Mouse (Mus musculus): ENCODE results near the gene Rusc1. TPM values are rescaled to one million over a fixed set of nuclear protein-coding genes. Genes with fewer than 3 reads are reported as not detected.

Gene Rusc1
- polyA plus RNA-seq, 1 experiment from 2014 or later: 23.9 TPM

DNA sequence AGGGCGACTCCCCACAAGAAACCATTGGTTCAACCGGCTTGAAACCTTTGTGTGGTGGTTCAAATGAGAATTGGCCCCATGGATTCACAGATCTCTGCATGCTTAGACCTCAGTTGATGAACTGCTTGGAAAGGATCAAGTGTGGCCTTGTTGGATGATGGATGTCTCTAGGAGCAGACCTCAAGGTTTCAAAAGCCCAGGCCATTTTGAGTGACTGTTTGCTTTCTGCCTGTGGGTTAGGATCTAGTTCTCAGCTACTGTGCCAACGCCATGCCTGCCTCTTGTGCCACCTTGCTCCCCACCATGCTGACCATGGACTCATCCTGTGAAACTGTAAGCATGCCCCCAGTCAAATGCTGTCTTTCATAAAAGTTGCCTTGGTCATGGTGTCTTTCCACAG lies 32.9 kb upstream of the Rusc1 start:
- Histone ChIP-seq H3K27me3 (ENCODE audit: control insufficient read depth, insufficient read depth, low read length) (no peaks in the 10 kb centered on the region), H3K27ac (ENCODE audit: low read depth, low read length) (no peak overlapping the region), H3K4me2 (ENCODE audit: low read depth, low read length, severe bottlenecking) (no peak overlapping the region), H3K9me3 (ENCODE audit: control insufficient read depth, low read length) (no peaks in the 10 kb centered on the region), H3K4me1 (replicated peaks; ENCODE audit: control insufficient read depth, insufficient read depth, low read length) (no peaks in the 10 kb centered on the region), H3K9ac (ENCODE audit: low read length) (no peak overlapping the region), H3K36me3 (ENCODE audit: control insufficient read depth, insufficient read depth, low read length) (no peaks in the 10 kb centered on the region), H3K4me3 (ENCODE audit: low read depth, low read length) (no peak overlapping the region)
- no peak for DNase-seq (ENCODE audit: low spot score)
- WGBS: 85% methylated on average over 3 of the region's 3 CpGs
- ATAC-seq (replicated peaks; ENCODE audit: low FRiP score): no peak

DNA sequence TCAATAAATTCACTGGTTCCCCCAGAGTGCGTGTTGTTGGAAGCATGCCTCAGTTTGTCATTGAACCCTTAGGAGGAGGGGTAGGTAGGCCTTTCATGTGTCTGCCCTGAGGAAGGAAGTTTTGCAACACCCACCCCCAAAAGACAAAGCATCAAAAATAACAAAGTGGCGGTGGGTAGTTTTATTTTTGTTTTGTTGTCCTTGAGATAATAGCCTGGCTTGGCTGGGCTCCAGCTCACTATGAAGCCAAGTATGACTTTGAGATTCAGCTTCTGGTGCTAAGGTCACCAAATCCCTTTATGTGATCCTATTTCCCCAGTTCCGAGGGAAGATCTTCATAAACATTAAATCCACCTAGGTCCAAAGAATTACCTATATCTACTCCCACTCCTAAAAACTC lies 31.1 kb upstream of the Rusc1 start:
- Histone ChIP-seq H3K27ac (ENCODE audit: low read depth, low read length) (no peak overlapping the region), H3K27me3 (ENCODE audit: control insufficient read depth, insufficient read depth, low read length) (no peaks in the 10 kb centered on the region), H3K9ac (ENCODE audit: low read length) (no peak overlapping the region), H3K4me1 (replicated peaks; ENCODE audit: control insufficient read depth, insufficient read depth, low read length) (no peaks in the 10 kb centered on the region), H3K36me3 (ENCODE audit: control insufficient read depth, insufficient read depth, low read length) (no peaks in the 10 kb centered on the region), H3K4me2 (ENCODE audit: low read depth, low read length, severe bottlenecking) (no peak overlapping the region), H3K4me3 (ENCODE audit: low read depth, low read length) (no peak overlapping the region), H3K9me3 (ENCODE audit: control insufficient read depth, low read length) (no peaks in the 10 kb centered on the region)
- ATAC-seq (replicated peaks; ENCODE audit: low FRiP score): no peak
- no peak for DNase-seq (ENCODE audit: low spot score)
- 86% methylated on average over 3 of the region's 3 CpGs for WGBS

DNA sequence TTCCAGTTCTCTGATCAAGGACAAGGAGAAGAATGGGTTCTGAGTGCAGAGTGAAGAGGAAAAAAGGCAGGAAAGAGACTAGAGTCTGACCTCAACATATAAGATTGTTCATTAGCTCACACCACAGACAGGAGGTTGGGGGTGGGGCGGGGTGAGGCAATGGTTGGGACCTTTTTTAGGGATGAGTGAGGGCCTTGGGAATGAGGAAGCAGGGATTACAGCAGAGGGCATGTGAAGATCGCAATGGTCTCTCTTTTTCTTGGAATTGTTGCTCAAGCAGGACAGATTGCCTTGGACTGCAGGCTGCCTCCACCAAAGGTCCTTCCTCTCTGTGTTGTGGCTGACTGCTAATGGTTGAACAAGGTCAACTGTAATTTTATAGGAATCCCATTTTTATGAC lies 30.2 kb upstream of the Rusc1 start:
- Histone ChIP-seq H3K4me1 (replicated peaks; ENCODE audit: control insufficient read depth, insufficient read depth, low read length) (no peaks in the 10 kb centered on the region), H3K4me3 (ENCODE audit: low read depth, low read length) (no peak overlapping the region), H3K9me3 (ENCODE audit: control insufficient read depth, low read length) (no peaks in the 10 kb centered on the region), H3K36me3 (ENCODE audit: control insufficient read depth, insufficient read depth, low read length) (no peaks in the 10 kb centered on the region), H3K27ac (ENCODE audit: low read depth, low read length) (no peak overlapping the region), H3K9ac (ENCODE audit: low read length) (no peak overlapping the region), H3K27me3 (ENCODE audit: control insufficient read depth, insufficient read depth, low read length) (no peaks in the 10 kb centered on the region), H3K4me2 (ENCODE audit: low read depth, low read length, severe bottlenecking) (no peak overlapping the region)
- no peak for DNase-seq (ENCODE audit: low spot score)
- WGBS: 84% methylated on average over 2 of the region's 2 CpGs
- ATAC-seq (replicated peaks; ENCODE audit: low FRiP score): no peak

DNA sequence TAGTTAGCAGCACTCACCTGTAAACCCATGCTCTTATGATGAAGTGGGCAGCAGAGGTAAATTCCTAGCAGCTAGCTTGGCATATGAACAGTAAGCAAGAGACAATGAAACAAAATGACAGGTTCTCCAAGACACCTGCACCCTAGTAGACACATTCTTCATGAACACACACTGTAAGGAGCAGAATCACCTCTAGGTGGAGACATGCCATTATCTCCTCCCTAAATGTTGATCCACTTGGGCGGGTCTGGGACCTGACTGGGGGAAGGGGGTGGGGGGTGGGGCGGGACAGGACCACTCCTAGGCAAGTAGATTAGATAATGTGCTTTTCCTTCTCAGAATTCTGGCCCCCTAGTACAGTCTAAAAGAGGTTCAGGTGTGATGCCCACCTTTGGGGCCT lies 22.4 kb upstream of the Rusc1 start:
- 5% methylated on average over 2 of the region's 2 CpGs for WGBS
- DNase-seq (ENCODE audit: low spot score): no peak
- Histone ChIP-seq H3K27ac (ENCODE audit: low read depth, low read length) (no peak overlapping the region), H3K9me3 (ENCODE audit: control insufficient read depth, low read length) (no peaks in the 10 kb centered on the region), H3K27me3 (ENCODE audit: control insufficient read depth, insufficient read depth, low read length) (no peaks in the 10 kb centered on the region), H3K4me1 (replicated peaks; ENCODE audit: control insufficient read depth, insufficient read depth, low read length) (no peaks in the 10 kb centered on the region), H3K9ac (ENCODE audit: low read length) (no peak overlapping the region), H3K4me2 (ENCODE audit: low read depth, low read length, severe bottlenecking) (no peak overlapping the region), H3K4me3 (ENCODE audit: low read depth, low read length) (no peak overlapping the region), H3K36me3 (ENCODE audit: control insufficient read depth, insufficient read depth, low read length) (no peaks in the 10 kb centered on the region)
- no peak for ATAC-seq (replicated peaks; ENCODE audit: low FRiP score)

DNA sequence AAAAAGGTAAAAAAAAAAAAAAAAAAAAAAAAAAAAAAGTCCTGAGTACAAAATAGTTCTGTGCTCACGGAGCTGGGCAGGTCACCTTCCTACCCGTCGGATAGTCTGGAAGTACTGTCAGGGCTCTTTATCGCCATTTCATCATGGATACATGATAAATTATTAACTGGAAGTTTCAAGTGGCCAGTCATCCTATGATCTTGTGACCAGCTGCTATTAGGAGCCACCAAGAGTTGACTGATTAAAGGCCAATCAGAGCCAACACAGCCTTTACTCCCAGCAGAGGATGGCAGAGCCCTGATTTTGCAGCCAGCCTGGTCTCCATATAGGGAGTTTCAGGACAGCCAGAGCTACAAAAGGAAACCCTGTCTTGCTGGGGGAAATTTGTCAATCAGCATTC lies 19.9 kb upstream of the Rusc1 start:
- Histone ChIP-seq H3K9ac (ENCODE audit: low read length) (no peak overlapping the region), H3K4me1 (replicated peaks; ENCODE audit: control insufficient read depth, insufficient read depth, low read length) (no peaks in the 10 kb centered on the region), H3K4me2 (ENCODE audit: low read depth, low read length, severe bottlenecking) (no peak overlapping the region), H3K36me3 (ENCODE audit: control insufficient read depth, insufficient read depth, low read length) (no peaks in the 10 kb centered on the region), H3K4me3 (ENCODE audit: low read depth, low read length) (no peak overlapping the region), H3K27ac (ENCODE audit: low read depth, low read length) (no peak overlapping the region), H3K9me3 (ENCODE audit: control insufficient read depth, low read length) (no peaks in the 10 kb centered on the region), H3K27me3 (ENCODE audit: control insufficient read depth, insufficient read depth, low read length) (no peaks in the 10 kb centered on the region)
- DNase-seq (ENCODE audit: low spot score) (no peak), ATAC-seq (replicated peaks; ENCODE audit: low FRiP score) (no peak)
- WGBS: 92% methylated on average over 4 of the region's 4 CpGs

DNA sequence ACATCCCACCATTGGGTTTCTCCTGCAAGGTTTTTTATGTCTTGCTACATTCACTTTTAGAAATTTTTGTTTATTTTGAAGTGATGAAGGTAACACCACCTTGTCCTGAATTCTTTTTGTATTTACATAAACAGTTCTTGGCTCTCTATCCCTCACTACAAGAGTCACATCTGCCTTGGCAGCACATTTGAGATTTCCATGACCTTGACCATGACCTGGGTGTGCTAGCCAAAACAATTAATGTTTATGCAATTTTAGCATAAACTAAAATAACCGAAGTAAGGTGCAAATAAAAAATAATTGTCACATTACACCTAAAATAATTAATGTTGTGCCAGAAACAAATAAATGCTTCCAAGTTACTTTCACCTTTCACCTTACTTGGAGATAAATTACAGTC lies 15.0 kb upstream of the Rusc1 start:
- no peak for ATAC-seq (replicated peaks; ENCODE audit: low FRiP score)

DNA sequence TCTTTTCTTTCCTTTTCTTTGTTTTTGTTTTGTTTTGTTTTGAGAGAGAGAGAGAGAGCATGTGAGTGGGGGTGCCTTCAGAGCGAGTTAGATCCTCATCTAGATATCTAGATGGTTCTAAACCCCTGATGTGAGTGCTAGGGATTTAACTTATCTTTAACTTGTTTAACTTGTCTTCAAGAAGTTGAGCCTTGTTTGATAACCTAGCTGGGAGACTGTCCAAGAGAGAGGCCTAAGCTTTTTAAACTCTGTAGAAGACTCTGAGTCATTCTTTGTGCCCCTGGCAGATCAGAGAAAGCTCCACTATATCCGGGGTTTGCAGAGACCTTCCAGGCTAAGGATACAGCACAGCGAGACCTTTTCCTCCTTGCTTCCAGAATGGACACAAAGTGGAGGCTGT lies 14.4 kb upstream of the Rusc1 start:
- H3K4me1 ChIP-seq (replicated peaks; ENCODE audit: control insufficient read depth, insufficient read depth, low read length): 0 out of 2 replicates have a peak, but pooled peaks cover 2% of the 10 kb centered on the region
- H3K4me3 ChIP-seq (ENCODE audit: low read depth, low read length): no peak overlapping the region
- H3K4me2 ChIP-seq (ENCODE audit: low read depth, low read length, severe bottlenecking): no peak overlapping the region
- DNase-seq (ENCODE audit: low spot score) (no peak), ATAC-seq (replicated peaks; ENCODE audit: low FRiP score) (no peak)
- no peaks in the 10 kb centered on the region for H3K27me3 ChIP-seq (ENCODE audit: control insufficient read depth, insufficient read depth, low read length)
- WGBS: 68% methylated on average over 3 of the region's 3 CpGs
- H3K9ac ChIP-seq (ENCODE audit: low read length): no peak overlapping the region
- no peaks in the 10 kb centered on the region for H3K36me3 ChIP-seq (ENCODE audit: control insufficient read depth, insufficient read depth, low read length)
- no peaks in the 10 kb centered on the region for H3K9me3 ChIP-seq (ENCODE audit: control insufficient read depth, low read length)
- no peak overlapping the region for H3K27ac ChIP-seq (ENCODE audit: low read depth, low read length)

More for the DNA sequence above, 15.0 kb upstream of the Rusc1 start:
- 78% methylated on average over 1 of the region's 1 CpGs for WGBS
- Histone ChIP-seq H3K9ac (ENCODE audit: low read length) (no peak overlapping the region), H3K4me1 (replicated peaks; ENCODE audit: control insufficient read depth, insufficient read depth, low read length) (no peaks in the 10 kb centered on the region), H3K36me3 (ENCODE audit: control insufficient read depth, insufficient read depth, low read length) (no peaks in the 10 kb centered on the region), H3K27ac (ENCODE audit: low read depth, low read length) (no peak overlapping the region), H3K9me3 (ENCODE audit: control insufficient read depth, low read length) (no peaks in the 10 kb centered on the region), H3K4me2 (ENCODE audit: low read depth, low read length, severe bottlenecking) (no peak overlapping the region), H3K27me3 (ENCODE audit: control insufficient read depth, insufficient read depth, low read length) (no peaks in the 10 kb centered on the region), H3K4me3 (ENCODE audit: low read depth, low read length) (no peak overlapping the region)
- DNase-seq (ENCODE audit: low spot score): no peak

DNA sequence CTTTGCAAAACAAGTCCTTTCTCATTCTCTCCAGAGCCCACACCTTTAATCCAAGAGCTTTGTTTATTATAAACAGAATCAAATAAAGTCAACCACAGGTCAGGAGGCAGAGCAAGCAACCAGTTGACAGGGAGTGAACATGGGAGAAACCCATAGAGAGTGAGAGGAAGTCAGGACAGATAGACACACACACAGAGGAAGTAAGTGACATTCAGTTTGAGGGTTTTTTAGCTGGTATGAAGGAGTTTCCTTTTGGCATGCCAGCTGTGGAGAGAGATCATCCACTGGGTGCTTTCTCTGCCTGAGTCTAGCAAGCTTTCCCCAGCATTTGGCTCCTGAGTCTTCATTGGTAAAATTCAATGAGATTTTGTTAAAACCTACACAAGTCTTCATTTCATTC lies 13.8 kb upstream of the Rusc1 start:
- H3K9ac ChIP-seq (ENCODE audit: low read length): no peak overlapping the region
- ATAC-seq (replicated peaks; ENCODE audit: low FRiP score): no peak
- H3K9me3 ChIP-seq (ENCODE audit: control insufficient read depth, low read length): no peaks in the 10 kb centered on the region
- H3K36me3 ChIP-seq (ENCODE audit: control insufficient read depth, insufficient read depth, low read length): no peaks in the 10 kb centered on the region
- no peak overlapping the region for H3K4me2 ChIP-seq (ENCODE audit: low read depth, low read length, severe bottlenecking)
- H3K4me3 ChIP-seq (ENCODE audit: low read depth, low read length): no peak overlapping the region
- 0 out of 2 replicates have a peak, but pooled peaks cover 4% of the 10 kb centered on the region for H3K4me1 ChIP-seq (replicated peaks; ENCODE audit: control insufficient read depth, insufficient read depth, low read length)
- no peak for DNase-seq (ENCODE audit: low spot score)
- H3K27me3 ChIP-seq (ENCODE audit: control insufficient read depth, insufficient read depth, low read length): no peaks in the 10 kb centered on the region
- no peak overlapping the region for H3K27ac ChIP-seq (ENCODE audit: low read depth, low read length)

DNA sequence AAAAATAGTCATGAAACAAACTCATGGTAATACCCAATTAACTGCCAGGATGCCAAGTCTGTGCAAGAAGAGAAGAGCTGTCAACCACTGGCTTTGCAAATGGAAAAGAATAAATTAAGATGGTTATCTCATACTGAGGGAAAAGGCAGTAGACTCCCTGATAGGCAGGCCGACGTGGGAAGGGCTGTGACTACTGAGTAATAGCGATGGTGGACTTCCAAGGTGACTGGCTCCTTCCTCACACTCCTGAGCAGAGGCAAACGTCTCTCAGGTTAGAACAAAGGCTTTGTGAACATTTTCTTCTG lies 10.1 kb upstream of the Rusc1 start:
- ATAC-seq (replicated peaks; ENCODE audit: low FRiP score) (no peak), DNase-seq (ENCODE audit: low spot score) (no peak)
- WGBS: 82% methylated on average over 4 of the region's 4 CpGs
- Histone ChIP-seq H3K9me3 (ENCODE audit: control insufficient read depth, low read length) (no peaks in the 10 kb centered on the region), H3K4me1 (replicated peaks; ENCODE audit: control insufficient read depth, insufficient read depth, low read length) (peaks cover 11% of the 10 kb centered on the region), H3K36me3 (ENCODE audit: control insufficient read depth, insufficient read depth, low read length) (peaks cover 3% of the 10 kb centered on the region; the same call in 1 of the 2 replicates), H3K27me3 (ENCODE audit: control insufficient read depth, insufficient read depth, low read length) (no peaks in the 10 kb centered on the region), H3K27ac (ENCODE audit: low read depth, low read length) (no peak overlapping the region), H3K4me2 (ENCODE audit: low read depth, low read length, severe bottlenecking) (no peak overlapping the region), H3K4me3 (ENCODE audit: low read depth, low read length) (no peak overlapping the region), H3K9ac (ENCODE audit: low read length) (no peak overlapping the region)
